Mouse (Mus musculus): Measurements from ENCODE around the gene Prss36.

DNA sequence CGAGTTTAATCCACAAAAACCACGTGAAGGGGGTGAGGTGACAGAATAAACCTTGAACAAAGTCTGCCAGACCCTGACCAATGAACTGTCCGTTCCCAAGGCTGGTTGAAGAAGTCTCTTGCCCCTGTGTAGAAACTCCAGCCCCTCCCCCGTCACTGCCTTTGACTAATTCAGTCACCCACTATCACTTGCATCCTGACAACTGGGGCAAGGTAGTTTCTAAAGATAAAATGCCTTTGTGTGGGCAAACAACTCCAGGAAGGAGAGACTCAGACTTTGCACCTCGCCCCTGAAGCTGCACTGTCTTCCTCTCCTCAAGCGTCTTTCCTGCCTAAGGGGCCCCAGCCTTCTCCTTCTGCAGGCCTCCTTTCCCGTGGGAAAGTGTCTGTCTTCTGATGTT lies 46.5 kb downstream of the Prss36 start:
- no peak for TF ChIP-seq POLR2A (IDR thresholded peaks at IDR 0.05; ENCODE audit: low read depth, low read length)
- TF ChIP-seq CTCF (IDR thresholded peaks at IDR 0.05; ENCODE audit: extremely low read depth, insufficient read depth, insufficient read length, insufficient replicate concordance) = no peak

Measured in spleen, adult 2 months (tissue).